Mouse (Mus musculus) megakaryocyte-erythroid progenitor cell, adult 5-6 weeks (primary cell): ENCODE results near the gene Olfr1168. TPM values are rescaled to one million over a fixed set of nuclear protein-coding genes. Genes with fewer than 3 reads are reported as not detected.
"Not testable (repeated sequence)": the region's sequence is repeated elsewhere in the genome, so short reads cannot be mapped to it uniquely, and the experiment has no call there.

Experiments
- ATAC-seq: replicated peaks from 2 replicates; pipeline ENCODE4 v1.8.0; 2016; ENCODE audit warnings: mild to moderate bottlenecking, inconsistent platforms; ENCODE audit not compliant: severe bottlenecking, poor library complexity, low FRiP score, low TSS enrichment
- total RNA-seq, 2 experiments: library from RNA; stranded (forward) in 1 of 2; stranded (reverse) in 1 of 2; fragments of 200-1000, 215-1000 nt in 1 of 2; fragments of >200 nt in 1 of 2; fragmentation: Nextera tagmentation in 1 of 2; gene quantifications; 2 replicates each; pipeline ENCODE4 v1.2.3; 2014 to 2017

Olfr1168 gene
- total RNA-seq (2014; fragmentation: Nextera tagmentation) = not detected in 2 replicates
- not detected in 2 replicates for total RNA-seq (2017)

- ATAC-seq = no peak
These were observed at the start of gene Olfr1168 for GRCm38 (mm10) chr2:88181580-88181979. Gene Olfr1168 (plus strand): TSS chr2:88181880.

- not testable (repeated sequence) for ATAC-seq
These were observed 26.6 kb upstream of the Olfr1168 start, which contains the start of gene Olfr1167 for GRCm38 (mm10) chr2:88155093-88155492. Gene Olfr1167 (minus strand): TSS chr2:88155193.

GRCm38 (mm10) chr2:88220784-88221183 is 39.1 kb downstream of the Olfr1168 start:
- no peak for ATAC-seq

GRCm38 (mm10) chr2:88228234-88228633 is 46.6 kb downstream of the Olfr1168 start, which contains the start of gene Olfr1170:
Gene Olfr1170 (minus strand): TSS chr2:88228334.
- ATAC-seq = no peak

Other genes starting within 250 kb of the Olfr1168 start
- not detected in 2 replicates for gene Olfr1155, start 236.7 kb upstream of the Olfr1168 start, total RNA-seq (2014; fragmentation: Nextera tagmentation)
- not detected in 2 replicates for gene Olfr1155, start 236.7 kb upstream of the Olfr1168 start, total RNA-seq (2017)
- gene Olfr1156, start 228.8 kb upstream of the Olfr1168 start, total RNA-seq (2014; fragmentation: Nextera tagmentation) = not detected in 2 replicates
- gene Olfr1156, start 228.8 kb upstream of the Olfr1168 start, total RNA-seq (2017) = not detected in 2 replicates
- gene Olfr1157, start 213.6 kb upstream of the Olfr1168 start, total RNA-seq (2014; fragmentation: Nextera tagmentation) = not detected in 2 replicates
- not detected in 2 replicates for gene Olfr1157, start 213.6 kb upstream of the Olfr1168 start, total RNA-seq (2017)
- gene Olfr74, start 207.2 kb upstream of the Olfr1168 start, total RNA-seq (2014; fragmentation: Nextera tagmentation) = not detected in 2 replicates
- not detected in 2 replicates for gene Olfr74, start 207.2 kb upstream of the Olfr1168 start, total RNA-seq (2017)
- gene Olfr1158, start 191.8 kb upstream of the Olfr1168 start, total RNA-seq (2014; fragmentation: Nextera tagmentation) = not detected in 2 replicates
- not detected in 2 replicates for gene Olfr1158, start 191.8 kb upstream of the Olfr1168 start, total RNA-seq (2017)
- not detected in 2 replicates for gene Olfr1160, start 173.6 kb upstream of the Olfr1168 start, total RNA-seq (2014; fragmentation: Nextera tagmentation)
- gene Olfr1160, start 173.6 kb upstream of the Olfr1168 start, total RNA-seq (2017) = not detected in 2 replicates
- not detected in 2 replicates for gene Olfr1161, start 159.1 kb upstream of the Olfr1168 start, total RNA-seq (2014; fragmentation: Nextera tagmentation)
- not detected in 2 replicates for gene Olfr1161, start 159.1 kb upstream of the Olfr1168 start, total RNA-seq (2017)
- gene Olfr73, start 144.2 kb upstream of the Olfr1168 start, total RNA-seq (2014; fragmentation: Nextera tagmentation) = not detected in 2 replicates
- not detected in 2 replicates for gene Olfr73, start 144.2 kb upstream of the Olfr1168 start, total RNA-seq (2017)
- not detected in 2 replicates for gene Olfr1162, start 130.8 kb upstream of the Olfr1168 start, total RNA-seq (2014; fragmentation: Nextera tagmentation)
- not detected in 2 replicates for gene Olfr1162, start 130.8 kb upstream of the Olfr1168 start, total RNA-seq (2017)
- not detected in 2 replicates for gene Olfr1163, start 110.0 kb upstream of the Olfr1168 start, total RNA-seq (2014; fragmentation: Nextera tagmentation)
- gene Olfr1163, start 110.0 kb upstream of the Olfr1168 start, total RNA-seq (2017) = not detected in 2 replicates
- gene Olfr1164, start 87.9 kb upstream of the Olfr1168 start, total RNA-seq (2014; fragmentation: Nextera tagmentation) = not detected in 2 replicates
- gene Olfr1164, start 87.9 kb upstream of the Olfr1168 start, total RNA-seq (2017) = not detected in 2 replicates
- not detected in 2 replicates for gene Olfr1166, start 53.6 kb upstream of the Olfr1168 start, total RNA-seq (2014; fragmentation: Nextera tagmentation)
- not detected in 2 replicates for gene Olfr1166, start 53.6 kb upstream of the Olfr1168 start, total RNA-seq (2017)
- gene Olfr1167, start 26.7 kb upstream of the Olfr1168 start, total RNA-seq (2014; fragmentation: Nextera tagmentation) = not detected in 2 replicates
- not detected in 2 replicates for gene Olfr1167, start 26.7 kb upstream of the Olfr1168 start, total RNA-seq (2017)
- gene Olfr1170, start 46.5 kb downstream of the Olfr1168 start, total RNA-seq (2014; fragmentation: Nextera tagmentation) = not detected in 2 replicates
- not detected in 2 replicates for gene Olfr1170, start 46.5 kb downstream of the Olfr1168 start, total RNA-seq (2017)
- gene Olfr1173, start 98.0 kb downstream of the Olfr1168 start, total RNA-seq (2014; fragmentation: Nextera tagmentation) = not detected in 2 replicates
- gene Olfr1173, start 98.0 kb downstream of the Olfr1168 start, total RNA-seq (2017) = 0.28 TPM in 1 of 2 replicates, not detected in the other
- gene Olfr1174-ps, start 133.3 kb downstream of the Olfr1168 start, total RNA-seq (2014; fragmentation: Nextera tagmentation) = not detected in 2 replicates
- not detected in 2 replicates for gene Olfr1174-ps, start 133.3 kb downstream of the Olfr1168 start, total RNA-seq (2017)
- not detected in 2 replicates for gene Olfr1175-ps, start 145.3 kb downstream of the Olfr1168 start, total RNA-seq (2014; fragmentation: Nextera tagmentation)
- gene Olfr1175-ps, start 145.3 kb downstream of the Olfr1168 start, total RNA-seq (2017) = not detected in 2 replicates
- gene Olfr1176, start 154.8 kb downstream of the Olfr1168 start, total RNA-seq (2014; fragmentation: Nextera tagmentation) = not detected in 2 replicates
- gene Olfr1176, start 154.8 kb downstream of the Olfr1168 start, total RNA-seq (2017) = not detected in 2 replicates
- gene Olfr1177-ps, start 164.6 kb downstream of the Olfr1168 start, total RNA-seq (2014; fragmentation: Nextera tagmentation) = not detected in 2 replicates
- not detected in 2 replicates for gene Olfr1177-ps, start 164.6 kb downstream of the Olfr1168 start, total RNA-seq (2017)
- gene Olfr1178, start 205.2 kb downstream of the Olfr1168 start, total RNA-seq (2014; fragmentation: Nextera tagmentation) = not detected in 2 replicates
- not detected in 2 replicates for gene Olfr1178, start 205.2 kb downstream of the Olfr1168 start, total RNA-seq (2017)
- not detected in 2 replicates for gene Olfr1179, start 224.6 kb downstream of the Olfr1168 start, total RNA-seq (2014; fragmentation: Nextera tagmentation)
- not detected in 2 replicates for gene Olfr1179, start 224.6 kb downstream of the Olfr1168 start, total RNA-seq (2017)
- not detected in 2 replicates for gene Olfr1180, start 237.3 kb downstream of the Olfr1168 start, total RNA-seq (2014; fragmentation: Nextera tagmentation)
- gene Olfr1180, start 237.3 kb downstream of the Olfr1168 start, total RNA-seq (2017) = not detected in 2 replicates
- not detected in 2 replicates for gene Olfr1181, start 244.3 kb downstream of the Olfr1168 start, total RNA-seq (2014; fragmentation: Nextera tagmentation)
- not detected in 2 replicates for gene Olfr1181, start 244.3 kb downstream of the Olfr1168 start, total RNA-seq (2017)